12 mouse cellular contexts compared by ENCODE assay signal in genomic region chr9:109084922-109085321, GRCm38 (mm10). TPM values are rescaled to one million over a fixed set of nuclear protein-coding genes. Genes with fewer than 3 reads are reported as not detected.
A peak's percentile ranks its signal among the peaks of the same experiment; 100 is the strongest.
DNase-seq lines count a peak whose midpoint lies in the region; ATAC-seq and TF ChIP-seq lines count a peak whose summit lies in the region.
"Had no signal": no experiment of that assay in that cellular context is flagged by ENCODE, and none has a peak within 500 bp of the region (broad histone marks: within the 10 kb centered on the region; RNA-seq: fewer than 3 reads in every experiment).

No protein-coding gene starts in this region.

- no peaks in the 10 kb centered on the region for H3K27me3 ChIP-seq in hindbrain, postnatal 0 days (ENCODE audit: insufficient read depth, low read length)
- no peaks in the 10 kb centered on the region for H3K27me3 ChIP-seq in hindbrain, embryonic 14.5 days (ENCODE audit: control insufficient read depth, insufficient read depth, low read length)
- H3K27me3 ChIP-seq in embryonic facial prominence, embryonic 11.5 days (ENCODE audit: control insufficient read depth, insufficient read depth, low read length) = no peaks in the 10 kb centered on the region
- H3K27me3 ChIP-seq: megakaryocyte, embryonic 14.5 days had no signal

- no peak overlapping the region for H3K27ac ChIP-seq in hindbrain, postnatal 0 days
- no peak overlapping the region for H3K27ac ChIP-seq in hindbrain, embryonic 14.5 days
- no peak overlapping the region for H3K27ac ChIP-seq in embryonic facial prominence, embryonic 11.5 days (replicated peaks; ENCODE audit: low read depth, low read length)

- H3K9me3 ChIP-seq in hindbrain, postnatal 0 days (ENCODE audit: low read length) = no peaks in the 10 kb centered on the region
- H3K9me3 ChIP-seq in hindbrain, embryonic 14.5 days (ENCODE audit: control insufficient read depth, low read length) = no peaks in the 10 kb centered on the region
- H3K9me3 ChIP-seq in embryonic facial prominence, embryonic 11.5 days (replicated peaks; ENCODE audit: control insufficient read depth, low read length) = no peaks in the 10 kb centered on the region
- H3K9me3 ChIP-seq: megakaryocyte, embryonic 14.5 days had no signal

- H3K4me3 ChIP-seq in hindbrain, postnatal 0 days (ENCODE audit: low read length) = no peak overlapping the region
- H3K4me3 ChIP-seq in hindbrain, embryonic 14.5 days (replicated peaks; ENCODE audit: low read length) = no peak overlapping the region
- no peak overlapping the region for H3K4me3 ChIP-seq in embryonic facial prominence, embryonic 11.5 days (ENCODE audit: low read depth, low read length)
- H3K4me3 ChIP-seq: megakaryocyte, embryonic 14.5 days had no signal

- ATAC-seq in hindbrain, postnatal 0 days = no peak
- ATAC-seq in hindbrain, embryonic 14.5 days (ENCODE audit: low FRiP score) = no peak
- no peak for ATAC-seq in embryonic facial prominence, embryonic 11.5 days (replicated peaks; ENCODE audit: insufficient number of reproducible peaks, low FRiP score, low TSS enrichment, low read depth)
- no peak for ATAC-seq in megakaryocyte, adult 5-6 weeks (ENCODE audit: poor library complexity, severe bottlenecking)
- ATAC-seq: activated CD4-positive, CD25-positive, alpha-beta regulatory T cell, adult 4 months; hindbrain, embryonic 16.5 days had no signal

- H3K9ac ChIP-seq in hindbrain, postnatal 0 days (replicated peaks; ENCODE audit: low read length) = no peak overlapping the region
- no peak overlapping the region for H3K9ac ChIP-seq in hindbrain, embryonic 14.5 days
- H3K9ac ChIP-seq in embryonic facial prominence, embryonic 11.5 days (replicated peaks; ENCODE audit: low read length) = no peak overlapping the region

- H3K4me2 ChIP-seq in hindbrain, postnatal 0 days (ENCODE audit: low read depth, low read length) = no peak overlapping the region
- no peak overlapping the region for H3K4me2 ChIP-seq in hindbrain, embryonic 14.5 days (replicated peaks)
- no peak overlapping the region for H3K4me2 ChIP-seq in embryonic facial prominence, embryonic 11.5 days (ENCODE audit: low read depth, low read length)

- intact Hi-C loops in left cerebral cortex, postnatal 10 days (cut with DNase I) = loop anchor here (5.0 kb wide), 1 partner anchor 777 kb away; no protein-coding TSS in a partner anchor

- DNase-seq in hindbrain, postnatal 0 days (ENCODE audit: low spot score) = peak; percentile 64
- DNase-seq in hindbrain, embryonic 14.5 days (ENCODE audit: low spot score) = no peak
- DNase-seq in 3T3-L1 (ENCODE audit: low read depth, low spot score) (peak; percentile 74), ES-CJ7 (ENCODE audit: low read depth, low spot score) (peak; percentile 72)
- peak; percentile 66 for DNase-seq in embryonic facial prominence, embryonic 11.5 days (ENCODE audit: low spot score)
- no peak for DNase-seq in cerebellum, postnatal 10 days
- no peak for DNase-seq in left cerebral cortex, postnatal 10 days (ENCODE audit: extremely low spot score in 1 of 2, low spot score in 2 of 2)
- DNase-seq: cerebellum, postnatal 36 days had no signal

- H3K36me3 ChIP-seq in hindbrain, postnatal 0 days (ENCODE audit: insufficient read depth, low read length) = no peaks in the 10 kb centered on the region
- H3K36me3 ChIP-seq in hindbrain, embryonic 14.5 days (replicated peaks; ENCODE audit: control insufficient read depth, insufficient read depth) = peaks cover 18% of the 10 kb centered on the region
- peaks cover 6% of the 10 kb centered on the region for H3K36me3 ChIP-seq in embryonic facial prominence, embryonic 11.5 days (replicated peaks; ENCODE audit: control insufficient read depth, insufficient read depth, low read depth, low read length)

- TF ChIP-seq CTCF in hindbrain, postnatal 0 days (IDR thresholded peaks at IDR 0.05; ENCODE audit: low read depth) = peak; percentile 73

- 10% methylated on average over 2 of the region's 2 CpGs for WGBS in hindbrain, postnatal 0 days
- 16% methylated on average over 2 of the region's 2 CpGs for WGBS in hindbrain, embryonic 14.5 days
- 8% methylated on average over 2 of the region's 2 CpGs for WGBS in embryonic facial prominence, embryonic 11.5 days

- H3K4me1 ChIP-seq in hindbrain, postnatal 0 days (ENCODE audit: insufficient read depth, low read length) = peaks cover 15% of the 10 kb centered on the region
- peaks cover 18% of the 10 kb centered on the region for H3K4me1 ChIP-seq in hindbrain, embryonic 14.5 days (replicated peaks; ENCODE audit: control insufficient read depth, insufficient read depth, low read length)
- no peaks in the 10 kb centered on the region for H3K4me1 ChIP-seq in embryonic facial prominence, embryonic 11.5 days (ENCODE audit: control insufficient read depth, insufficient read depth, low read length)

RNA-seq across cellular contexts. Expression of gene Tma7, which starts 2.5 kb away (rescaled TPM):
- total RNA-seq in hindbrain, postnatal 0 days (2014; rRNA removed) = 56.2 and 73.8 TPM in 2 replicates
- polyA plus RNA-seq in hindbrain, postnatal 0 days (2015; fragmentation: Nextera tagmentation; extraction: Ambion mirVana) = 764 and 779 TPM in 2 replicates
- 710 and 800 TPM in 2 replicates for polyA plus RNA-seq in hindbrain, embryonic 14.5 days (2014; fragmentation: Nextera tagmentation; extraction: Ambion mirVana)
- polyA plus RNA-seq in embryonic facial prominence, embryonic 11.5 days (2014; fragmentation: Nextera tagmentation; extraction: Ambion mirVana) = 880 and 898 TPM in 2 replicates
- 367 and 406 TPM in 2 replicates for total RNA-seq in megakaryocyte, adult 5-6 weeks (2015)
- total RNA-seq in megakaryocyte, adult 5-6 weeks (2017) = 109 and 136 TPM in 2 replicates
- 100 to 1,000 TPM; 384 to 385 TPM for total RNA-seq in left cerebral cortex, postnatal 10 days (2021)

RNA-seq across cellular contexts. Expression of gene Ccdc51, which starts 2.6 kb away (rescaled TPM):
- total RNA-seq in hindbrain, postnatal 0 days (2014; rRNA removed) = 7.8 and 8.4 TPM in 2 replicates
- 5.1 and 6.7 TPM in 2 replicates for polyA plus RNA-seq in hindbrain, postnatal 0 days (2015; fragmentation: Nextera tagmentation; extraction: Ambion mirVana)
- 11.2 and 11.3 TPM in 2 replicates for polyA plus RNA-seq in hindbrain, embryonic 14.5 days (2014; fragmentation: Nextera tagmentation; extraction: Ambion mirVana)
- 13.3 and 15.3 TPM in 2 replicates for polyA plus RNA-seq in embryonic facial prominence, embryonic 11.5 days (2014; fragmentation: Nextera tagmentation; extraction: Ambion mirVana)
- total RNA-seq in megakaryocyte, adult 5-6 weeks (2015) = 4.7 and 6.0 TPM in 2 replicates
- 6.7 and 11.0 TPM in 2 replicates for total RNA-seq in megakaryocyte, adult 5-6 weeks (2017)
- 1 to 10 TPM; 6.4 TPM for total RNA-seq in left cerebral cortex, postnatal 10 days (2021)

RNA-seq across cellular contexts. Expression of gene Plxnb1, which starts 10.3 kb away (rescaled TPM):
- 82.3 and 84.4 TPM in 2 replicates for total RNA-seq in hindbrain, postnatal 0 days (2014; rRNA removed)
- polyA plus RNA-seq in hindbrain, postnatal 0 days (2015; fragmentation: Nextera tagmentation; extraction: Ambion mirVana) = 8.7 and 11.2 TPM in 2 replicates
- 14.2 and 16.6 TPM in 2 replicates for polyA plus RNA-seq in hindbrain, embryonic 14.5 days (2014; fragmentation: Nextera tagmentation; extraction: Ambion mirVana)
- 9.6 and 10.1 TPM in 2 replicates for polyA plus RNA-seq in embryonic facial prominence, embryonic 11.5 days (2014; fragmentation: Nextera tagmentation; extraction: Ambion mirVana)
- total RNA-seq in megakaryocyte, adult 5-6 weeks (2015) = 0.11 TPM in 1 of 2 replicates, not detected in the other
- 0.04 TPM in 1 of 2 replicates, not detected in the other for total RNA-seq in megakaryocyte, adult 5-6 weeks (2017)
- total RNA-seq in left cerebral cortex, postnatal 10 days (2021) = 10 to 100 TPM; 56.9 to 65.2 TPM

RNA-seq across cellular contexts. Expression of gene Atrip, which starts 11.0 kb away (rescaled TPM):
- 39.5 and 52.3 TPM in 2 replicates for total RNA-seq in hindbrain, postnatal 0 days (2014; rRNA removed)
- 30.6 and 32.2 TPM in 2 replicates for polyA plus RNA-seq in hindbrain, postnatal 0 days (2015; fragmentation: Nextera tagmentation; extraction: Ambion mirVana)
- 29.0 and 29.8 TPM in 2 replicates for polyA plus RNA-seq in hindbrain, embryonic 14.5 days (2014; fragmentation: Nextera tagmentation; extraction: Ambion mirVana)
- polyA plus RNA-seq in embryonic facial prominence, embryonic 11.5 days (2014; fragmentation: Nextera tagmentation; extraction: Ambion mirVana) = 26.3 and 27.2 TPM in 2 replicates
- total RNA-seq in megakaryocyte, adult 5-6 weeks (2015) = 7.2 and 9.5 TPM in 2 replicates
- 9.7 and 10.2 TPM in 2 replicates for total RNA-seq in megakaryocyte, adult 5-6 weeks (2017)
- total RNA-seq in left cerebral cortex, postnatal 10 days (2021) = 10 to 100 TPM; 24.4 to 29.0 TPM

RNA-seq across cellular contexts. Expression of gene Trex1, which starts 25.4 kb away (rescaled TPM):
- 20.1 and 32.6 TPM in 2 replicates for total RNA-seq in hindbrain, postnatal 0 days (2014; rRNA removed)
- polyA plus RNA-seq in hindbrain, postnatal 0 days (2015; fragmentation: Nextera tagmentation; extraction: Ambion mirVana) = 14.3 and 14.4 TPM in 2 replicates
- polyA plus RNA-seq in hindbrain, embryonic 14.5 days (2014; fragmentation: Nextera tagmentation; extraction: Ambion mirVana) = 9.7 and 16.2 TPM in 2 replicates
- polyA plus RNA-seq in embryonic facial prominence, embryonic 11.5 days (2014; fragmentation: Nextera tagmentation; extraction: Ambion mirVana) = 4.5 and 7.8 TPM in 2 replicates
- 119 and 124 TPM in 2 replicates for total RNA-seq in megakaryocyte, adult 5-6 weeks (2015)
- 68.7 and 87.5 TPM in 2 replicates for total RNA-seq in megakaryocyte, adult 5-6 weeks (2017)
- 10 to 100 TPM; 11.4 to 12.1 TPM for total RNA-seq in left cerebral cortex, postnatal 10 days (2021)

Comparison
In these comparisons a context has a peak if more than half of its experiments do, and no peak if none do; other contexts are left out.
1. DNase-seq: peak in hindbrain, postnatal 0 days (single experiment), 3T3-L1 (single experiment), ES-CJ7 (single experiment) and embryonic facial prominence, embryonic 11.5 days (single experiment); none in hindbrain, embryonic 14.5 days (single experiment), cerebellum, postnatal 10 days (0 of 2) and left cerebral cortex, postnatal 10 days (0 of 2).
2. RNA of gene Plxnb1, which starts 10.3 kb away (total RNA-seq): 82.3 to 84.4 TPM in hindbrain, postnatal 0 days and 56.9 to 65.2 TPM in left cerebral cortex, postnatal 10 days; 0.04 to 0.11 TPM in megakaryocyte, adult 5-6 weeks; every median in the first group is over 10 times any median in the second.